Mouse (Mus musculus) adrenal gland, postnatal 4 days (tissue): ENCODE measurements around the gene Adgrf4. TPM values are rescaled to one million over a fixed set of nuclear protein-coding genes. Genes with fewer than 3 reads are reported as not detected.

Experiments
- DNase-seq, 2 experiments: peaks; one replicate each; pipeline ENCODE4 v3.0.0; 2021 to 2022; ENCODE audit warnings: low spot score in 2 of 2, mixed read lengths in 2 of 2
- long read RNA-seq, 2 experiments: library from polyadenylated mRNA; stranded (forward); transcript quantifications; one replicate each; pipeline ENCODE4 v2.0.0; 2021
- total RNA-seq, 2 experiments: library from RNA; stranded (reverse); gene quantifications; 2 replicates each; pipeline ENCODE4 v1.2.3; 2021

Adgrf4 gene
- under 1 TPM; 0.14 to 0.20 TPM for total RNA-seq
- long read RNA-seq, experiment 1, result 0 reads
- long read RNA-seq, experiment 2, result 0 reads

- DNase-seq, result no peak
Measured at GRCm38 (mm10) chr17:42692136-42692535, at the start of gene Adgrf4. TSS of gene Adgrf4 (minus strand) at chr17:42692284.

GRCm38 (mm10) chr17:42741801-42742217 lies 49.7 kb upstream of the Adgrf4 start, which contains the start of gene Adgrf2:
TSS of gene Adgrf2 (minus strand) at chr17:42742179.
- DNase-seq, result no peak

- DNase-seq, result no peak
Measured at GRCm38 (mm10) chr17:42738794-42739193, 46.7 kb upstream of the Adgrf4 start.

- no peak for DNase-seq
Measured at GRCm38 (mm10) chr17:42717161-42717560, 25.1 kb upstream of the Adgrf4 start.

- no peak for DNase-seq
Measured at GRCm38 (mm10) chr17:42714991-42715390, 22.9 kb upstream of the Adgrf4 start.

- no peak for DNase-seq
Measured at GRCm38 (mm10) chr17:42710717-42711116, 18.6 kb upstream of the Adgrf4 start.

GRCm38 (mm10) chr17:42705611-42706010 lies 13.5 kb upstream of the Adgrf4 start:
- DNase-seq, result no peak

- DNase-seq, result no peak
Measured at GRCm38 (mm10) chr17:42702198-42702597, 10.1 kb upstream of the Adgrf4 start.

- DNase-seq, result no peak
Measured at GRCm38 (mm10) chr17:42694730-42695129, 2.6 kb upstream of the Adgrf4 start.

GRCm38 (mm10) chr17:42690531-42690930 lies 1.6 kb downstream of the Adgrf4 start:
- DNase-seq, result no peak

- DNase-seq, result no peak
Measured at GRCm38 (mm10) chr17:42658634-42659422, 33.3 kb downstream of the Adgrf4 start.

- DNase-seq, result no peak
Measured at GRCm38 (mm10) chr17:42643416-42643815, 48.7 kb downstream of the Adgrf4 start.

GRCm38 (mm10) chr17:42630206-42630605 lies 61.9 kb downstream of the Adgrf4 start:
- no peak for DNase-seq

GRCm38 (mm10) chr17:42613043-42613737 lies 78.9 kb downstream of the Adgrf4 start:
- DNase-seq, result no peak

GRCm38 (mm10) chr17:42611295-42611694 lies 80.8 kb downstream of the Adgrf4 start, which contains the start of gene Opn5:
TSS of gene Opn5 (minus strand) at chr17:42611395.
- no peak for DNase-seq

GRCm38 (mm10) chr17:42608270-42608669 lies 83.8 kb downstream of the Adgrf4 start:
- DNase-seq, result no peak

Other genes starting within 250 kb of the Adgrf4 start
- not detected for gene Opn5, start 80.9 kb downstream of the Adgrf4 start, total RNA-seq
- gene Adgrf2, start 49.9 kb upstream of the Adgrf4 start, total RNA-seq, result under 1 TPM; 0.17 to 0.22 TPM
- gene Cd2ap, start 184.4 kb upstream of the Adgrf4 start, total RNA-seq, result 10 to 100 TPM; 88.2 to 98.1 TPM